Mouse (Mus musculus): ENCODE measurements around the gene 2410002F23Rik.
"Not testable (repeated sequence)": the region's sequence is repeated elsewhere in the genome, so short reads cannot be mapped to it uniquely, and the experiment has no call there.

The 2410002F23Rik gene

DNA sequence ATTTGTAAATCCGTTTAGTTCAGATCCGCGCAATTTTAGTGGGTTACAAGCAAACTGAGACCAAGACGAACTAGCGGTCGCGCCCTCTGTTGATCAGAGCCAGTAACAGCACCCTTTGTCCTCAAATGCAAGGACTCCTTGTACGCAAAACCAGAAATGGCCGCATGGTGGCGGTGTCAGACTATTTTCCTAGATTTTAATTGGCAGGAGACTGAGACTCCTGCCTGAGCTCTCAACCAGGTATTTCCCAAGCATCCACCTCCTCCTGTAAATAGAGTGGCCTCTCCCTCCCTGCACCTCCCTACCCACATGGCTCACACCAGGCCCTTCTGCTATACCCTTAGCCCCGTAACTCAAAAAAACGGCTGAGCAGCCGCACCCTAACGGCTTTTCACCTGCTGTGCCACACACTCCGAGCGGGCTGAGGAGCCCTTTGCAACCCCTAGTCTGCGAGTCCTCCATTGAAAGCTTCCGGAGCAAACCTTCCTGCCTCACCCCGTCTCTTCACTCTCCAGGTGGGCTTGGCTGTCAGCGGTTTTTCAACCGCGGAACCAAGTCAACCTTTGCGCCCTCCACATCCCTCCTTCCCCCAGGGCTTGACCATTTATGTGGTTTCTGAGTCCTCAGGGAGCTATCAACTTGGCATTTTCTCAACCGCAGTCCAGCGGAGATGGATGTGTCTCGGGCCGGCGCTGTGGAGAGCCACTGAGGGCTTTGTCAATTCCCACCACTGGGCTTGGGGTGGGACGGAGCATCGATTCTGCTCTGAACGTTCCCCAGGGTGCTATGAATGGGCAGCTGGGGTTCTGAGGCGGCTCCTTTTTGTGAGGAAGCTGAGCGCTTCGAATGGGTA, 16.5 kb downstream of the 2410002F23Rik start:
- DNase-seq (ENCODE audit: low spot score) = peak; percentile 79

DNA sequence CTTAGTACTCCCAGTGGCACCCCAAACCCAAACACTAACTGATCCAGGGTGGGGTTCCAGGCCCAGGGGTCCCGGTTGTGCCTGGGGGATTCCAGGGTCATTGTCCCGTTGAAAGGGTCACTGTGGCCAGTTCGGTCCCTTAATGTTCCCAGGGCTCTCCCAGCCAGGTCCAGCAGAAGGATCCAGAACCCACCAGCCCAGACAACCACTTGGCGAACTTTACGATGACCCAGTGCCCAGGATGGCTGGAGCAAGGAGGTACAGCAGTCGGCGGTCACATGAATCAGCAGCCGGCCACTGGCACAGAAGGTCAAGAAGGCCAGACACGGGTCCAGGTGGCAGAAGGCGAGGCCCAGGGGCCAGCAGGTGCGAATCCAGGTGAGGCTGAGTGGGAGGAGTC, 21.6 kb downstream of the 2410002F23Rik start:
- no peak for DNase-seq (ENCODE audit: low spot score)

DNA sequence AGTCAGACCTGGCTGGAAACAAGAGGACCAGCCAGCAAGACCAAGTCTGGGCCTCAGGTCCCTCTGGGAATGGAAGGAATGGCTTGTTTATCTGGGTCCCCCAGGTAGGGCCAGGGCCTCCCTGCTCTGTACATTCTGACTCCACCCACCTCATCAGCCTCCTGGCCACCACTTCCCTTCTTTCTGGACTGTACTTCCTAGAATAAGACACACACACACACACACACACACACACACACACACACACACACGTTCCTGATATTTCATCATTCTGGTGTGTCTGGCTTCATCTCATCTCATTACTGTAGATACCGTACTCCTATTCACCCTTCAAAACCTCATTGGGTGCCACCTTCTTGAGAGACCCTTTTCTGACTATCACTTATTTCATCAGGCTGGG, 22.9 kb downstream of the 2410002F23Rik start:
- no peak for DNase-seq (ENCODE audit: low spot score)

DNA sequence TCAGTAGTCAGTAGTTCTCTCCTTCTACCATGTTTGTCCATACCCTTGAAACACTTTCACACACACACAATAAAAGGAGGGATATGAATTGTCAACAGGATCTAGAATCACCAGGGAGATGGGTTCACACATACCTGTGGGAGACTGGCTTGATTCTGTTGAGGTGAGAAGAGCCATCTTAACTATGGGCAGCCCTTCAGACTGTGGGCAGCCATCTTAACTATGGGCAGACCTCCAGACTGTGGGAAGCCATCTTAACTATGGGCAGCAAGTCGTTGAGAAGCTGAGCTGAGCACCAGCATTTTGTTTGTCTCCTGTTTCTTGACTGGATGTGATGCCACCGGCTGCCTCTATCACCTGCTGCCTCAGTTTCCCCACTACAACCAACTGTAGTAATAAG, 24.8 kb downstream of the 2410002F23Rik start:
- DNase-seq (ENCODE audit: low spot score) = no peak

DNA sequence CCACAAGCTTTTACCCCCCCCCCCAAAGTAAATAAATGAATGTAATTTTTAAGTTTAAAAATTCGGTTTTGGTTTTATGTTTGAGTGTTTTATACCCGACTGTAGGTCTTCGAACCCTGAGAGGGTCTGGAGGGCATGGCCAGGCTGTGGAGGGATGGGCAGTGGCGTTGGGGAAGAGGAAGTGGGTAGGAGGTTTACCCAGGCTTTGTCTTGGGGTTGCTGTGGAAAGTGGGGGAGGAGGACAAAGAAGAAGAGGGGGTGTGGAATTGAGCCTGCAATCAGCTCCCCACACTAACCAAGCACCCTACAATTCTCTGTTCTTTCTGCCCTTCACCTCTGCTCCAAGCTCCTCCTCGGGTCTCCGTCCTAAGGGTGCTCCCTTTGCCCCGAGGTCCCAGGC, 26.0 kb downstream of the 2410002F23Rik start:
- DNase-seq (ENCODE audit: low spot score) = no peak

DNA sequence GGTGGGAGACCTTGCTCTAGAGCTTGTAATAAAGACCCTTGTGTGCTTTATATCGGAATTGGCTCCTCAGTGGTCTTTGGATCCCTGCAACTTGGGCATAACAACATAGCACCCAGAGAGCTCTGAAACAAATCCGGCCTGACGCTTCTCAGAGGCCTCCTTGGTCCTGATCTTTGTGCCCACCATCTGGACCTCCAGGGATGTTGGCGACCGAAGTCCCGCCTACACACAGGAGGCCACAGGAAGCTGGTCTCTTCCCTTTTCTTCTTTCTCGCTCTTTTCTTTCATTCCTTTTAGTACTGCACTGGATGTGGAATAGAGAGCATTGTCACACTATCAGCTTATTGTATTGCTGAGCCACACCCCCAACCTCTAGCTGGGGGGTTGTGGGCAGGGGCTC, 26.9 kb downstream of the 2410002F23Rik start:
- no peak for DNase-seq (ENCODE audit: low spot score)

DNA sequence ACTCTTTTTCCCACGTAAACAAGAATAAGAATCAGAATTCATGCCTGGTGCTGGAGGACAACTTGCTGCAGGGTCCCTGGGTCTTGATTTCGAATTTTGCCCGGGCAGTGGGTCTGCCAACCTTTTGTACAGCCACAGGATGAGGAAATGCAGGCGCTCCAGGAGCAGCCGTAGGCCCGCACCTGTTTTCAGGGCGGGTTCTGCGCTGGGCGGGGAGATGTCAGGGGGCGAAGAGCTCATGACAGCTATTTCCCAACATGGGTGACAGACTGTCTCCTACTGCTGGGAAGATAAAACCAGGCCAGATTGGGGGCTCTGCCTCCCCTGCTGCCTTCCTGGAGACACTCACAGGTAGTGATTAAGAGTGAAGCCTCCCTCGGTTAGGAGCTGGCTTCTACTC, 27.6 kb downstream of the 2410002F23Rik start:
- DNase-seq (ENCODE audit: low spot score) = no peak

DNA sequence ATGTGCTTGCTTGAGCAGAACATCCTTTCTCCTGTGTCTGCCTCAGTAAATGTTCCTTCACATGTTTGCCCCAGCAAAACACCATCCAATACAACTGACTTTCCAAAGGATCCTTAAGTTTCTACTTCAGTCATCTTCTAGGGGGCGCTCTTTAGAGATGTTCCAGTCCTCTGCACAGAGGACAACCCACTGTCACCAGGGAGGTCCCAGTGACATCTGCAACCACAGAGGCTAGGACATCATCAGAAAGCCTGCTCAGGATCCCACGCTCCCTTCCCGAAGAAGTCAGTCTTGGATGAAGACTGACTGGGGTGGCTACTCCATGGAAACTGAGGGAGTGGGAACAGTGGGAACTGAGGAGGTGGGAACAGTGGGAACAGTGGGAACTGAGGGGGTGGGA, 29.0 kb downstream of the 2410002F23Rik start:
- no peak for DNase-seq (ENCODE audit: low spot score)

DNA sequence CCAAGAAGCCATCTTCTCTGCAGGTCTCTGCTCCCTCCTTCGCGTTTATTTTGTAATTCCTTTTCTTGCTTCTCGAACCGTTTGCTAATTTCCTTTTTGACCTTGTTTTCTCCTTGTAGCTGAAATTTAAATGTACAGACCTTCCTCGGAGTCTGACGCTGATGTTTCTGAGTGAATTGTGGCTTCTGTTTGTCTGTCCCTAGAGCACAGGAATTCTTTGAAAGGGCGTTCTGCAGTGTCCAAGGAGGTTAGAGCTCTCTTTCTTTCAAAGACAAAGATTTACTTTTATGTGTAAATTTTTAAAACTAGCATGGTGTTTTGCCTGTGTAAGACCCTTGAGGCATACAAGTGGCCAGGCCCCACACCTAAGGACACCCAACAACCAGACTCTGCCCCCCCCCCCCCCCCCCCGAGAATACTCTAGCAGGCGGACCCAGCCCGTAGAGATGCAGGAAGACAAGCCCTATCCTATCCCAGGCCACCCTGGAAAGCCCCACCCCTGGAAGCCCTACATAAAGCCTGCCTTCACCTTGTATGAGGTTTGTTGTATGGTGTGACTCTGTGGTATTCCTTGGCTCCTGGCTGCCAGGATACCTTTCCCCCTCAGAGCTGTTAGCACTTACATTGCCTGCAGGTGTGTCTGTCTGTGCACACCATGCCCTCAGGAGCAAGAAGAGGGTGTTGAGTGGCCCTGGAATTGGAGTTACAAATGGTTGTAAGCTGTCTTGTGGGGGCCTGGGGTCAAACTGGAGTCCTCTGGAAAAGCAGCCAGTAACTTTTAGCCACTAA, 30.1 kb downstream of the 2410002F23Rik start:
- no peak for DNase-seq (ENCODE audit: low spot score)

DNA sequence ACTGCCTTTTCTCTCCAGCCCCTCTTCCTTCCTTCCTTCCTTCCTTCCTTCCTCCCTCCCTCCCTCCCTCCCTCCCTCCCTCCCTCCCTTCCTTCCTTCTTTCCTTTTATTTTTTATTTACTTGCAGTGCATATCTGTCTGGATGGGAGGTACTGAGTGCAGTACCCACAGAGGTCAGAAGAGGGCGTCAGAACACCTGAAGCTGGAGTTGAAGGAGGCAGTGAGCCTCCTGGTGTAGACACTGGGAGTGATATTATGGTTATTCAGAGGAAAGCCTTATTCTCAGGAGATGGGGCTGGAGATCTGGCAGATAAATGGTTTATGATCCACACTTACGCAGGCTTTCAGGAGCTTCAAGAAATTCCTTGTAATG, 30.7 kb downstream of the 2410002F23Rik start:
- DNase-seq (ENCODE audit: low spot score) = no peak

DNA sequence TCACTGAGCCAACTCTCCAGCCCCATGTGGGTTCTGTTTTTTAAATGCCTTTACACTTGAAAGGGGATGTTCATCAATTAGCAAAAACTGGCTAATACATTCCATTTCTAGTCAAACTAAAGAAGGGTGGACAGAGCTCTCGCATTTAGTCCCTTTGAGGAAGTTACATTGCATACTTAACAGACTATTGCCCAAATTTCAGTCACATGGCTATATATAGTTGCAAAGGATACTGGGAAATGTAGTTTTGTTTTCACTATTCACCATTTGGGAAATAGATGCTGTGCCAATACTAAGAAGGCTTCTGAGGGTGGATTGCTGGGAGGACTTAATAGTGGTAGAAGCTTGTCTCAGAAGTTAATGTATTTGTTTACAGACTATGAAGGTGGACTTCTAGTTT, 34.4 kb downstream of the 2410002F23Rik start:
- no peak for DNase-seq (ENCODE audit: low spot score)

DNA sequence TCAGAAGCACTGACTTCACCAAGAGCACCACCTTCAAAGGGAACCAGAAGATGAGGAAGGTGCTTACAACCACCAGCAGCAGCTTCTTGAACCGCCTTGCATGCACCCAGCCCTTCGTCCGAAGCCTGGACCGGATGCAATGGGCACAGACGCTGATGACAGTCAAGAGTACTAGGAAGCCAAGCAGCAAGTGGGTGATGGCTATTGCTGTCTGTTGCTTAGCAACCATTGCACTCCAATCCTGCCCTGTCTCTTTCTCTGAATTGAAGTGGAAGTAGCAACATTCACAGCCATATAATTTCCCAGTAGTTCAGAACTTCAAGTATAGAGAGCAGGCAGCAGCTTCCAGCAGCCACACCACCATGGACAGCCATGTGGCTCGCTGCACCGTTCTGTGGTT, 35.1 kb downstream of the 2410002F23Rik start:
- no peak for DNase-seq (ENCODE audit: low spot score)

DNA sequence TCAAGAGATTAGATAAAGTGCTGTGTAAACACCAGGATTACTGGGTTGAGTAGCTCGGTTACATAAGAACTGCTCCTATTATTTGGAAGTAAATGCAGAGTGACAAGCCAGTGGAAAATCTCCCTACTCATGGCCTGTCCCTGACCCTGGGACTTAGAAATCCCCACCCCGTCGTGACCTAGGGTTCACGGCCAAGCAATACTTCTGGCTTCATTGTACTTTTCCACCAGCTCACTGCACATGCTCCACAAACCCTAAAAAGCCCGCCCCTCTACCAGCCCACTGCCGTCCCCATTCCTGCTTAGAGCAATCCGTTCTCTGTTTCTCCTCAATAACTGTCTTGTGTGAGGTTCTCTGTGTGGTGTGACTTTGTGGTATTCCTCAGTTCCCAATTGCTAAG, 41.2 kb downstream of the 2410002F23Rik start:
- DNase-seq (ENCODE audit: low spot score) = no peak

DNA sequence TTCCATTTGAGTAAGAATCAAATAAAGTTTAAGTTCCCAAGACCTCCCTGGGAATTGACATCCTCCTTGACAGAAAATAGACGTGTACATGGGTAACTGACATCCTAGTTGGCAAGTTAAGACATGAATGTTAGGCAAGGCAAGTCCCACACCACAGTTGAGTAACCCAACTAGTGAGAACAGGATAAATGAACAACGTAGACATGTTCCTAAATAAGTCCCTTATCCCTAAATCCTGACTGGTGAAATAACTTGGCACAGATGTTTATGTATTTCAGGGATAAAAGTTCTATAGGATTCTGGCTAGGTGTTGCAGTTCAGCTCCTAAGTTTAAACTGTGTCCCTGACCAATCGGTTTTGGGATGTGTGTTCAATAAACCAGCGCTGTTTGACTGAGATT, 44.5 kb downstream of the 2410002F23Rik start:
- DNase-seq (ENCODE audit: low spot score) = no peak

DNA sequence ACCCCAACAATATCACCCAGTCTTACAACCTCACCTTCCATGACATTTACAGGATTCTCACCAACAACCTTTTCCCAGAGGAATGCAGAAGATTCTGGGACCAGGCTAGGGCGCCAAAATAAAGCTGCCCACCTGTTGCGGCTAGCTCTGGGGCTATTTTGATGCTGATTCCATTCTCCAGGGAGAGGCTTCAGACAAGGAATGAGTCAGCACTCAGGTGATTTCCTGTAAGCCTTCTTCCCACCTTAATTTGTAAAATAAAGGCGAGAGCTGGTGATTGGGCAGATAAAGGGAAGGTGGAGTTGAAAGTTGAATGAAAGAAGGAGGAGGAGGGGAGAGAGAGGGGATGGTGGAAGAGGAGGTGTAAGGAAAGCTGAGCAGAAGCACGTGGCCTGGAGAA, 44.9 kb downstream of the 2410002F23Rik start:
- DNase-seq (ENCODE audit: low spot score) = no peak

DNA sequence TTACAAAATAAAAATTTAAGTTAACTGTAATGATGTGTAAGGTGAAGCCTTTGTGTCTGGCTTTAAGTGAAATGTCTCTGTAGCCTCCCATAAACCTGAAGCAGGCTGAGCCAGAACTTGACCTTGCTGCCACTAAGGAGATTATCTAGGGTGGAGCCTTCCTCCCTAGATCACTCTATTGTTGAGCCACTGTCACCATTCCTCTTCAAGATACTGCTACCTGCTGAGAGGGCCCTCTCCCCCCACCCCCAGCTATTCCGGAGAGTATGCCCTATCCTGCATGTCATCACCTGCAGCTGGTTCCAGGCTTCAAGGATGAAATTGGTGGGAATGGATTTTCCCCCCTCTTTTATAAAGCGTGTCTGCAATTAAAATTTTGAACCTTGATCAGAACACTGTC, 51.0 kb downstream of the 2410002F23Rik start:
- DNase-seq (ENCODE audit: low spot score) = not testable (repeated sequence)
